Mouse (Mus musculus) spleen, postnatal 36 days (tissue): Measurements from ENCODE around the gene Mesp1.
"Not testable (repeated sequence)": the region's sequence is repeated elsewhere in the genome, so short reads cannot be mapped to it uniquely, and the experiment has no call there.

Source experiments
- DNase-seq, 2 experiments: peaks; one replicate each; pipeline ENCODE4 v3.0.0; 2022; ENCODE audit warnings: low spot score in 2 of 2, mixed read lengths in 1 of 2

Mesp1 gene

DNA sequence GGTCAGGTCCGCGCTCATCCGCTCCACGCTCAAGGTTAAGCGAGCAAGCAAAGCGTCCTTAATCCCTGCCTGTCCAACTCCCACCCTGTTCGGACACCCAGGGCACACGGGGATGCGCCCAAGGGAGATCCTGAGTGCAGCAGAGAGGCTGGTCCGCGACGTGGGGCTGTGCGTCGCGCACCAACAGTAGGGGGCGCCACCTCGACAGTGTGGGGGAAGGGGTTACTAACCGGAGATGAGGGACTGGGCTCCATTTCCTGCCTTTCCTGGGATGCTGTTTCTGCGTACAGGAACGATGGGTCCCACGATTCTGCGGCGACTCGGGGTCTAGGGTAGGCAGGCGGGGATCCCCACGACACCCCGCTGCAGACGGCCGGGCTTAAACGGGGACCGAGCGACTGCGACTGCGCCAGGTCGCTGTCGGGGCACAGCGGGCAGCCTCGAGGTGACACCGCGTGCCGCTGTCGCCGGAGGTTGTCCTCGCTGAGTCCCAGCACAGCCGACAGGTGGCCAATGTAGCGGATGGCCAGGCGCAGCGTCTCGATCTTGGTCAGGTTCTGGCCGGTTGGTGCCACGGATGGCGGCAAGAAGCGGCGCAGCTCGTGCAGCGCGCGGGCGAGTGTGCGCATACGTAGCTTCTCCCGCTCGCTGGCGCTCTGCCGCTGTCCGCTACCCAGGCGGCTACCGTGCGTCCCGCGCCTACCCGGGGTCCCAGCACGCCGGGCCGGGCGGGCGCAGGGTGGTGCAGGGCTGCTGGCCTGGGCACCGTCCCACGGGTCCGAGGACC is 760 bp downstream of the Mesp1 start:
- DNase-seq, result no peak

- DNase-seq, result not testable (repeated sequence)
These were observed 3.8 kb downstream of the Mesp1 start for GRCm38 (mm10) chr7:79789812-79790211.

DNA sequence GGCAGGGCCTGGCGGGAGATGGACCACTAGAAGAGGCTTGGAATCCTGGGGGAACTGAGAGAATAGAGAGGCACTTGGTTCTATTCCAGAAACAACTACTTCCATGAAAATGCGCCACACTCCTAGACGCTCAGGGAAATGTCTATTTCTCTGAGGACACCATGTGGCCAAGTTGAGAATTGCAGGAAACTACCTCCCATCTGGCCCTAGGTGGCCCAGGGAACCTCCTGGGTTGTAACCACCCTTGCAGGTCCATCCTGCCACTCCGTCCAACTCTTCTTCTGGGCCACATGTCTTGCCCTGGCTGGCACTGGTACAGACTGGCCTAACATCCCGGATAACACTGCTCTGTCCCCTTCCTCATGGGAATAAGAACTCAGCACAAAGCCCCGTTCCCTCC is 7.3 kb downstream of the Mesp1 start:
- DNase-seq, result peak; percentile 14 to 16

- no peak for DNase-seq
These were observed 11.1 kb downstream of the Mesp1 start for GRCm38 (mm10) chr7:79782516-79782855.

- no peak for DNase-seq
These were observed 11.6 kb downstream of the Mesp1 start for GRCm38 (mm10) chr7:79781826-79782515.

- peak; percentile 31 to 35 for DNase-seq
These were observed 12.7 kb downstream of the Mesp1 start for GRCm38 (mm10) chr7:79780647-79781626.

DNA sequence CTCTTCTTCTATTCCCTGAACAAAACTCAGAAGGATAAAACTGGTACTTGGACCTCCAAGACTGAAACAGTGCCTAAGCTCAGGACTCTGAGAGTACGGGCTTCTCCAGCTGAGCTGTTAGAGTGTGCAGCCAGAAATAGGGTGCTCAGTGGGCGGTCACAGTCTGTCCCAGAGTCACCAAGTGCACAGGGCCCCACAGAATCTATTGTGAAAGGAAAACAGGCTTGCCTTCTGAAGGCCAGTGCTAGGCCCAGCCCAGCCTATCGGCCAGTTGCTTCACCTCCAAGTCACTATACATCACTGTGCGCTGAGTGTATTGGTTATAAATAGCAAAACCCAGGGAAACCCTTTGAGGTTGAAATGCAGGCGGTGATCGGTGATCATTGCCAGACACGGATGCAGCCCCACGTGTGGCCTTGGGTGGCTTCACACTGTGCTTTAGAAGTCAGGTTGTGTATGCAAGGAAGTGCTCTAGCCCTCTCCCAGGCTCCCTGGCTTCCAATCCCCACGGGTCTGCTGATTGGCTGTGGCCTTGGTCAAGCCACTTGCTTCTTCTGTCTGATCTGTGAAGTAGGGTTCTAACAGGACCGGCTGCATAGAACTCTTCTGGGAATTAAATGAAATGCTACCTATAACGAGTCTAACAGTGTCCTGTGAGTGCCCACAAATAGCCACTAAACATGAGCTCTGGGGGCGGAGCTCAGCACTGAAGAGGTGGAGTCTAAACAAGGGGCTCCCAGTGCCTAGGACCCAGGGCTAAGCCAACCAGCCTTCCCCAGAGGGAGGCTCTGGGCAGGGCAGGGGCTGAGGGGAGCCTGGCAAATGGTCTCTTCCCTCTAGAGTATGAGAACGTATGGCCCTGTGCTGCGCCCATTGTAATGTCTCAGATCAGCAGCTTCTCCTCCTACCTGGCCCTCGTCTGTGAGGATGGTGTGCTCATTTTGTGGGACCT is 21.8 kb downstream of the Mesp1 start:
- no peak for DNase-seq

DNA sequence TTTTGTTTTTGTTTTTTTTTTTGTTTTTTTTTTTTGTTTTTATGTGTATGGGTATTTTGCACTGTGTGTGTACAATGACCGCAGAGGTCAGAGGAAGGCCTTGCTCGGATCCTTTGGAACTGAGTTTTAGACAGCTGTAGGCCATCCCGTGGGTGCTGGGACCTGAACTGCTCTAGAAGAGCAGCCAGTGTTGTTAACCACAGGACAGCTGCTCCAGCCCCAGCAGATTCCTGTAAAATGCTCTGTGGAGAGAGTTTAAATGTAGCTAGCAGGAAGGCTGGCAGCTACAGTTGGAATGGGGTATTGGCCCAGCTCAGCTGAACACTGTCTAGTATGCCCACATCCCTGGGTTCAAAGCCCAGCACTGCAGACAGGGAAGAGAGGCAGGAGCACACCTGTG is 23.9 kb downstream of the Mesp1 start:
- DNase-seq, result no peak

- DNase-seq, result no peak
These were observed 27.6 kb downstream of the Mesp1 start for GRCm38 (mm10) chr7:79765991-79766390.

DNA sequence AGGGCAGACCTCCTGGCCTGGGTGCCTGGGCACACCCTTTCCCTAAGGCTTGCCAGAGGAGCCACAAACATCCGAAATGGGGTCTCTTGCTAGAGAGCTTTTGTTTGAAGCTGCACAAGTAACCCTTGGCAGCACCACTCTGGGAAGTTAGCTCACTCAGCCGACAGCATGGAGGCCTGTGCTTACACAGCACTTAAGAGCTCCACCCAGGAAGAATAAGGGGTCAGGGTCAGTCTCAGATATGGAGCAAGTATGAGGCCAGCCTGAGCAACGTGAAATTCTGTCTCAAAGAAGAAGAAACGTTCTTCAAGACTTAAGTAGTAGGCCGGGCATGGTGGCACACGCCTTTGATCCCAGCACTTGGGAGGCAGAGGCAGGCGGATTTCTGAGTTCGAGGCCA is 31.5 kb downstream of the Mesp1 start:
- DNase-seq, result no peak

DNA sequence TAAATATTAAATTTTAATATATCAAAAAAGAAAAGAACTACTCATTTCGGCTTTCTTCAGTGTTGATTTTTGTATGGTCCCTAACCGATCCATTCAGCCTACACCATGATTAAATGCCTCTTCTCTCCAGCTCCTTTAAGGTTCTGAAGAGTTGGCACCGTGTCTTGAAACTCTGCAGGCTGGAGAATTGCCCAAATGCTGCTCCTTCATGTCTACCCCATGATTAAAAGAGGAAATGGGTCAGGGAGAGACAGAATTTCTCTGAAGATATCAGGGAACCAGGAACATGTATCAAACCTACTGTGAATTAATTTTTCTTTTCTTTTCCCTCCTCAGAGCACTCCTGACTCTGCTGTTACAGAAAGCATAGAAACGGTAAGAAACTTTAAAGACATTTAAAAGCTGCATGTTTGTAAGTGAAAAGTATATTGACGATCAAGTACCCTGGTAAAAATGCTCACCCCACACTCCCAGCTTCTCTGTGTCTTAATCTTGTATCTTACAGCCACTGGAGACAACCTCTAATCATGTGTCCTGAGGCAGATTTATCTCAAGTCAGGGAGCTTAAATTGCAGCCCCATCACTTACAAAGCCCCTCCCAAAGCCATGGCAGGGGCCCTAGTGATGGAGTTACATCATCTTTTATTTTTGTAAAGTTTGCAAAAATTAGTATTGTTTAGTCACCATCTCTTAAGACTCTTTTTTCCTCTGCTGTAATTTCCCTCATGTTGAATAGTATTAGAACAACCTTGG is 32.3 kb downstream of the Mesp1 start:
- DNase-seq, result no peak

GRCm38 (mm10) chr7:79759766-79760165 is 33.8 kb downstream of the Mesp1 start:
- no peak for DNase-seq

GRCm38 (mm10) chr7:79758176-79758575 is 35.4 kb downstream of the Mesp1 start:
- DNase-seq, result no peak

DNA sequence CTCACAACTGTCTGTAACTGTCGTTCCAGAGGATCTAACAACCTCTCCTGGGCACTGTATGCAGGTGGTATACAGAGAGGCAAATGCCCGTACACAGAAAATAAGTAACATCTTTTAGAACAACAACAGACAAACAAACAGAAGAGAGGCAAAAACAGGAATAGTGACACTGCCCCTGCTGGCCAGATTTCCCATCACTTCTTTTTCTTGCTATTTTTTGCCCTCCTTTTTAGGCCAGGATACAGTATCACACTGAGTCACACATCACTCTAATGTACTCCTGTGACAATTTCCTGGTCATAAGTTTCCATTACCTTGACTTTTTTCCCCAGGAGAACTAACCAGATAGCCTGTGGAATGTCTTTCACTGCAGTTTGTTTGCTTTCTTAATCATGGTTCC is 37.3 kb downstream of the Mesp1 start:
- DNase-seq, result no peak

DNA sequence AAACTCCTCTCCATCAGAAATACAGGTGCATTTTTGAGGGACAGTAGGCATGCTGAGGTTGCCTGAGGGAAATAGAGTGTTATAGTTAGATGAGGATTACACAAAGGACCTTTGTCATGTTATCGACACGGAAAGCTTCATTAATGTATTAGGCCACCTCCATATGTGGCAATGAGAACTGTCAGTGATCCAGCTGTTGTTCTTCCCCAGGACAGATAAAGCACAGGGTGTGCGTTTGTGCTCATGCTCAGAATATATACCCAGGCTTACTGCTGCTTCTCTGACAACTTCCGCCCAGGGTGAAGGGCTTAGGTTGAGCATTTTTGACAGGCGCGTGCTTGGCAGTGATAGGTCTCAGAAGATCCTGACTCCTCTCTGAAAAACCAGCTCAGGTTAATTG is 44.1 kb downstream of the Mesp1 start:
- DNase-seq, result no peak

DNA sequence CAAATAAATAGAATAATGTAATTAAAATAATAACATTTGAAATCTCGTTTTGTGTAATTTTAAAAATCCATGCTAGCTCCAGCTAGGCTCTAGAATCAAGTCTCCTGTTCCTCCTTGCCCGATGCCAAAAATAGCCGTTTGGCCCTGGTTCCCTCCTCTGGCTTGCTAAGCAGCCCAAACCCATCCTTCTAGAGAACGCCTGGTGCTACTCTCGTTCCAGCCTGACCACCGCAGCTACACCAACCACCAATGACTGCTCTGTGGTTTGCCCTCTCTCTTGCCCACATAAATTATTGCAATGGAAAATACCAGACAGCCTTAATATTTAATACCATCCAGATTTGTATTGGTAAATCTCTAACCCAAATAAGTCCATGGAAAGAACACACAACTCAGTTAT is 45.9 kb downstream of the Mesp1 start:
- no peak for DNase-seq

DNA sequence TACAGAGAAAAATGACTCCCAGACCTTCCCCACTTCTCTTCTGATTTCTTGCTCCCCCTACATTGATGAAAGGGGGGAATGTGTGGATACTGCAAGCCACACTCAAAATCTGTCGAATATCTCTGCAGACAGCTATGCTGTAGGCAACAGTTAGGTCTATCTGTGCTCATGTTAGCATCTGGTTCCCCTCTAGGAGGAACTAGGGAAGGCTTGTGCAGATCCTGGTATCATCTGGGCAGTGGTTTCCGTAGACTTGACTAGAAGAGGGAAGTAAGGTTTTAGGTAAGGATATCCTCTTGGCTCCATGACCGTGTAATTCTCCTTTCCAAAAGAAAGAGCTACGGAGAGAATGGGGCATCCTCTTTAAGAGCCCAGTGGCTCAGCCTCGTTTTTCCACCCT is 49.0 kb downstream of the Mesp1 start:
- DNase-seq, result no peak

DNA sequence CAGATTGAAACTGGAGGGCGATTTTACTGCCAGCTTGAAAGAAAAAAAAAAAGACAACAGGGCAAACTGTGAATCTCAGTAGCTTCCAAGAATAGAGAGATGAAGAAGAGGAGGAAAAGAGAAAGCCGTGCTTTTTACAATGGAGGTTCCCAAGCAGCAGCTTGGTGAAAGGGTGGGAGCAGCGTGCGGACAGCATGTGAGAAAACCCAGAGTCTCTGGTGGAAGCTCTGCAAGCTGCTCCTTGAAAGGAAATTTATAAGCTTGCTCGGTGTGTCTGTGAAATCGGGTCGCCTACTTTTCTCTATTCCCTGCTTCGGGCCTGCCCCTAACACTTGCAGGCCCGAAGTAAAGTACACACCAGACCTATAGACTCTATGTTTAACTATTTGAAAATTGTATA is 49.5 kb downstream of the Mesp1 start:
- DNase-seq, result no peak

- DNase-seq, result peak; percentile 76 to 79
These were observed 50.7 kb downstream of the Mesp1 start, which contains the start of the genes Pex11a and Wdr93 for GRCm38 (mm10) chr7:79742659-79743536. Gene Pex11a, minus strand, starts transcription at chr7:79743131. Gene Wdr93, plus strand, starts transcription at chr7:79743163.
